Mouse (Mus musculus) hindbrain, embryonic 14.5 days (tissue): Measurements from ENCODE around the gene Parp6. TPM values are rescaled to one million over a fixed set of nuclear protein-coding genes. Genes with fewer than 3 reads are reported as not detected.

Experiments used
- ATAC-seq: fragments of 200-750 bp; cut with Nextera tagmentation; 2 replicates; pipeline ENCODE4 v1.8.0; 2017; ENCODE audit warnings: moderate number of reproducible peaks, mild to moderate bottlenecking, moderate TSS enrichment, moderate library complexity; ENCODE audit not compliant: low FRiP score
- DNase-seq: peaks from one replicate; pipeline ENCODE4 v3.0.0-alpha.2; 2015; ENCODE audit warnings: low spot score
- H3K27ac ChIP-seq: fragments of 300-500 bp; sonication (generic); 2 replicates; pipeline ENCODE4 v1.5.1; 2014; ENCODE audit warnings: mild to moderate bottlenecking, moderate library complexity
- H3K27me3 ChIP-seq: fragments of 300-500 bp; sonication (generic); 2 replicates; pipeline ENCODE4 v1.6.1; 2014; ENCODE audit warnings: mild to moderate bottlenecking, low read length, mixed read lengths; ENCODE audit not compliant: control insufficient read depth, insufficient read depth
- H3K36me3 ChIP-seq: fragments of 300-500 bp; sonication (generic); replicated peaks from 2 replicates; pipeline ENCODE4 v1.6.1; 2014; ENCODE audit not compliant: control insufficient read depth, insufficient read depth
- H3K4me1 ChIP-seq: fragments of 300-500 bp; sonication (generic); replicated peaks from 2 replicates; pipeline ENCODE4 v1.6.1; 2014; ENCODE audit warnings: antibody characterized with exemption, low read length, mixed read lengths; ENCODE audit not compliant: control insufficient read depth, insufficient read depth
- H3K4me2 ChIP-seq: fragments of 300-500 bp; sonication (generic); replicated peaks from 2 replicates; pipeline ENCODE4 v1.6.1; 2014; ENCODE audit warnings: mild to moderate bottlenecking, moderate library complexity
- H3K4me3 ChIP-seq: fragments of 300-500 bp; sonication (generic); replicated peaks from 2 replicates; pipeline ENCODE4 v1.5.1; 2014; ENCODE audit warnings: mild to moderate bottlenecking, low read length
- H3K9ac ChIP-seq: fragments of 300-500 bp; sonication (generic); 2 replicates; pipeline ENCODE4 v1.6.1; 2014
- H3K9me3 ChIP-seq: fragments of 300-500 bp; sonication (generic); 2 replicates; pipeline ENCODE4 v1.6.1; 2016; ENCODE audit warnings: low read length; ENCODE audit not compliant: control insufficient read depth
- WGBS: fragments of 180-500 bp; shearing (Covaris S2); extraction: QIAGEN DNeasy Blood & Tissue Kit; methylation state at CpG from one replicate; pipeline ENCODE4 v1.1.7; 2014; 5-methylcytosine and 5-hydroxymethylcytosine counted together
- polyA plus RNA-seq: library from polyadenylated mRNA; unstranded; fragments of >200 nt; fragmentation: Nextera tagmentation; extraction: Ambion mirVana; gene quantifications from 2 replicates; pipeline ENCODE4 v1.2.1, GENCODE M21; 2014

Parp6 gene
- polyA plus RNA-seq, 1 experiment from 2014 or later = 219 TPM

DNA sequence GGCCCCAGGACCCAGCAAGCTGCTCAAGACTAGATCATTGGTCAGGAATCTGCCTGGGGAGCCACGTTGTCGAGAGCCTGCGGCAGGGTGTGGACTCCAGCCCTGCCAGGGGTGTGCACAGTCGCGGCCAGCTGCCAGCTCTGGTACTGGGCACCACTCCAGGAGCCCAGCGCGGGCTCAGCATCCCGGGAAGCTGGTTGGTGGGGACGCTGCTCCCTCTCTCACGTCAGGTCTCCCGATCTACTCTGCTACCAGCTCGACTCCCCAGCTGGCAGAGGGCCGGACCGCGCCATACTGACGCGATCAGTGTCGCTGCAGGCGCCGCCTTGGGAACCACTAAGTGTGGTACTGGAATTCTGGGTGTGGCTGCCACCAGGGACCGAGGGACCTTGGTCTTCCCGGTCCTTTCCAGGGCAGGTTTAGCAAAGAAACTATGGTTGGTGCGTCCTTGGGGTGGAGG, 74.6 kb downstream of the Parp6 start:
- Histone ChIP-seq H3K4me2 (peak overlapping the region; percentile 49), H3K4me3 (peak overlapping the region; percentile 17), H3K27ac (peak overlapping the region; percentile 41; the same call in 1 of the 2 replicates), H3K27me3 (no peaks in the 10 kb centered on the region), H3K4me1 (peaks cover 12% of the 10 kb centered on the region), H3K9ac (peak overlapping the region; percentile 35; the same call in 1 of the 2 replicates), H3K36me3 (no peaks in the 10 kb centered on the region), H3K9me3 (no peaks in the 10 kb centered on the region)
- DNase-seq (peak; percentile 70), ATAC-seq (peak; percentile 87; the same call in 1 of the 2 replicates)
- WGBS = 2% methylated on average over 23 of the region's 23 CpGs

DNA sequence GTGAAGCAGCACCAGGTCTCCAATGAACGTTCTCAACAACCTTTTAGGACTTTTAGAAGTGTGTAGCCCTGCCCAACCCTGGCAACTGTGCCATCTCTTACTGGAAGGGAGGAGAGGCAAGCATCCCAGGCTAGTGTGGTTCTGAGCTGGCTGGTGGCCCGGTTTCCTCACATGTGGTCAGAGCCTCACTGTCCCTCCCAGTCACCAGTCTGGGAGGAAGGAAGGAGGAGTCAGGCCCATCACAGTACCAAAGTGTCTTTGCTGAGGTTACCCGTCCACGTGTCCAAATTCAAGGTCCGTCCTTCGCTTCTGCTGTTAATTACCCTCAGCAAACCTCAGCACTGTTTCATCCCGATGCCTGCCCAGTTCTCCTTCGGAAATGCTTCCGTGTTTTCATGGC, 75.1 kb downstream of the Parp6 start:
- Histone ChIP-seq H3K4me2 (peak overlapping the region; percentile 49), H3K4me1 (peaks cover 12% of the 10 kb centered on the region), H3K9me3 (no peaks in the 10 kb centered on the region), H3K27me3 (no peaks in the 10 kb centered on the region), H3K9ac (peak overlapping the region; percentile 35; the same call in 1 of the 2 replicates), H3K36me3 (no peaks in the 10 kb centered on the region), H3K27ac (peak overlapping the region; percentile 41; the same call in 1 of the 2 replicates), H3K4me3 (peak overlapping the region; percentile 17)
- WGBS = 32% methylated on average over 9 of the region's 9 CpGs
- ATAC-seq = peak; percentile 70; the same call in 1 of the 2 replicates
- DNase-seq = no peak

DNA sequence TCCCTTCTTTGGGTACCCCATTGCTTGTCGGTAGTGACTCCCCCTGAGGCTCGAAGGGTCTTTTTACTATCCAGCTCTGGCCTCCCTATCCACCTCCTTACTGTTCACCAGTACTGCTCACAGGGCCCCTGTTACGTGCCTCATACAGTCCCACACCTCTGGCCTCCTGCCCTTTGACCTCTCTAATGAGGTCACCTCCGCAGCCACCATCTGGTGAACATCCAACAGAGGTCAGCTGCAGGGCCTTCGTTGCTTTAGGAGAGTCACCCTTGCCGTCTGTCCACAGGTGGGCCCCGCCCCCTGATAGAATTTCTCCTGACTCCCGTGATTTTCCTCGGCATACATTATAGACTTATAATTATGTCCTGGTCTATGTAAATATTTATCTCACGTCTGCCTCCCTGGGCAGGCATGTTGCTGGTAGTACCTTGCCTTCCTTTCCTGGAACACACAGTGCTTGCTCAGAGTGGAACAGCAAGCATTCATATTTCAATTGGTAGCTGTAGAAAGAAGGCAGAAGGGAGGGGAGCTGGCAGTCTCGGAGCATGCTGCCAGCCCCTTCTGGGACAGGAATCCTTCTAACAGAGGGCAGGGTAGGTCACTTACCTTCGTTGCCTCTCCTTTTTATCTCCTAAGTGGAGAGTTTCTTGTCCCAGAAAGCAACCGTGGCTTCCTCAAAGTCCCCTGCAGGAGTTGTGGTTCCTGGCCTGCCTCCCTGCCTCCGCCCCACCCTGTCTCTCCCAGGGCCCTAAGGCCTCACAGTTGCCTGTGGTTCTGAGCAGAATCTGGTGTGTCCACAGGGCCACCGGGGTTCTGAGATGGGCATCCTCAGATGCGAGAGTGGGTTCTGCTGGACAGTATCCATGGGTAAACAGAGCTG, 77.7 kb downstream of the Parp6 start:
- no peaks in the 10 kb centered on the region for H3K36me3 ChIP-seq
- peaks cover 12% of the 10 kb centered on the region for H3K4me1 ChIP-seq
- no peak overlapping the region for H3K4me2 ChIP-seq
- H3K9ac ChIP-seq = no peak overlapping the region
- H3K27me3 ChIP-seq = no peaks in the 10 kb centered on the region
- 60% methylated on average over 16 of the region's 16 CpGs for WGBS
- H3K9me3 ChIP-seq = no peaks in the 10 kb centered on the region
- no peak overlapping the region for H3K27ac ChIP-seq
- ATAC-seq = no peak
- no peak for DNase-seq
- no peak overlapping the region for H3K4me3 ChIP-seq

DNA sequence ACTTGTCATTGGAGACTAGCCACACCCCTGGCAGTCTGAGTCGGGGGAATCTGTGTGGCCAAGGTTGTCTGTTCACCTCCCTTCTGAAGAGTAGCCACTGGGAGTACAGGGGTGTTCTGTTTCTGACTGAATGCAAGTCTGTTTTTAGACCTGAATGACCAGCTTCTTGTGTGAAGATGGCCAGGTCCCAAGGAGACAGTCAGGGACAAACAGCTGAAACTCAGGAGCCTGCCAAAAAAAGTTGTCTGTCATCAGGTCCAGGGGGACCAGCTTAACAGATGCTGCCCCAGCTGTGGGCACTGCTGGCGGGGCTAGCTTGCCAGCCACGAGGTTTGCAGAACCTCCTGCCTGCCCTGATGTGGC, 78.3 kb downstream of the Parp6 start:
- WGBS = 46% methylated on average over 3 of the region's 3 CpGs
- no peak overlapping the region for H3K9ac ChIP-seq
- no peaks in the 10 kb centered on the region for H3K36me3 ChIP-seq
- H3K27ac ChIP-seq = no peak overlapping the region
- no peak overlapping the region for H3K4me2 ChIP-seq
- peaks cover 12% of the 10 kb centered on the region for H3K4me1 ChIP-seq
- no peaks in the 10 kb centered on the region for H3K27me3 ChIP-seq
- H3K4me3 ChIP-seq = no peak overlapping the region
- ATAC-seq (no peak), DNase-seq (no peak)
- H3K9me3 ChIP-seq = no peaks in the 10 kb centered on the region

DNA sequence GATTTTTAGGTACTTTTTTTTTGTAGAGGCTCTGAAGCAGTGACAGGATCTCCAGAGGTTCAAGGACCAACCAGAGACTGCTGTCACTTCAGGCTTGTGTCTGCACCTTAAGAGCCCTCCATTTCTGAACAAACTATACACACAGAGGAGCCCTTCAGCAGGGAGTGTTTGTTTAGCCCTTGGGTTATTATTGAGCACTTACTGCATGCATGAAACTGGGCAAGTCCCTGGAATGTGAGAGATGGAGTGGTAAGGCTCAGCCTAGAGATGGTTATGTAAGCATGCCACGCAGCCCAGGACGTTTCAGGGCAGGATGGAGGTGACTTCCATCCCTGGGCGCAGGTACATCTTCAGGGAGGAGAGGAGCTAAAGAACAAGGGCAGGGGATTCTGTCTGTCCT, 79.3 kb downstream of the Parp6 start:
- Histone ChIP-seq H3K4me3 (no peak overlapping the region), H3K36me3 (no peaks in the 10 kb centered on the region), H3K4me2 (no peak overlapping the region), H3K27ac (no peak overlapping the region), H3K9ac (no peak overlapping the region), H3K27me3 (no peaks in the 10 kb centered on the region), H3K4me1 (peaks cover 12% of the 10 kb centered on the region), H3K9me3 (no peaks in the 10 kb centered on the region)
- WGBS = 88% methylated on average over 3 of the region's 3 CpGs
- DNase-seq (no peak), ATAC-seq (no peak)

Other genes with a start within 250 kb of the Parp6 start
- 16.9 and 18.0 TPM in 2 replicates for gene Arih1, start 130.7 kb upstream of the Parp6 start, polyA plus RNA-seq
- 66.6 and 67.2 TPM in 2 replicates for gene Hexa, start 77.7 kb upstream of the Parp6 start, polyA plus RNA-seq
- gene Tmem202, start 77.4 kb upstream of the Parp6 start, polyA plus RNA-seq = 0.91 and 0.96 TPM in 2 replicates
- gene Celf6, start 39.4 kb upstream of the Parp6 start, polyA plus RNA-seq = 35.8 and 36.0 TPM in 2 replicates
- 861 and 971 TPM in 2 replicates for gene Pkm, start 39.1 kb downstream of the Parp6 start, polyA plus RNA-seq
- gene Gramd2, start 62.9 kb downstream of the Parp6 start, polyA plus RNA-seq = 2.9 and 6.0 TPM in 2 replicates
- 11.4 and 11.6 TPM in 2 replicates for gene Senp8, start 133.4 kb downstream of the Parp6 start, polyA plus RNA-seq
- gene Myo9a, start 133.6 kb downstream of the Parp6 start, polyA plus RNA-seq = 28.9 and 29.9 TPM in 2 replicates